Mouse (Mus musculus) heart, postnatal 10 days (tissue): ENCODE data around the gene Sltm. TPM values are rescaled to one million over a fixed set of nuclear protein-coding genes. Genes with fewer than 3 reads are reported as not detected.
"Not testable (repeated sequence)": the region's sequence is repeated elsewhere in the genome, so short reads cannot be mapped to it uniquely, and the experiment has no call there.

Experiments
- DNase-seq, 2 experiments: peaks; one replicate each; pipeline ENCODE4 v3.0.0; 2021
- intact Hi-C: fragments of 180-260 bp; cut with DNase I; formaldehyde crosslinking; loops from one replicate; pipeline ENCODE4 v1.15.1; 2025
- total RNA-seq, 2 experiments: library from RNA; stranded (reverse); gene quantifications; 2 replicates each; pipeline ENCODE4 v1.2.3; 2021

The Sltm gene
- total RNA-seq, 2 experiments from 2014 or later, result 30.7 to 30.8 TPM

- intact Hi-C loops, DNase-seq: not testable (repeated sequence)
These were observed 4.0 kb downstream of the Sltm start for GRCm38 (mm10) chr9:70546576-70546975.

GRCm38 (mm10) chr9:70548304-70548703 is 5.8 kb downstream of the Sltm start:
- intact Hi-C loops, result no loop called here
- DNase-seq, result no peak

- intact Hi-C loops, result no loop called here
- DNase-seq, result peak in 1 of 2 experiments; percentile 12
These were observed 9.0 kb downstream of the Sltm start for GRCm38 (mm10) chr9:70551524-70551923.

- DNase-seq, intact Hi-C loops: not testable (repeated sequence)
These were observed 9.7 kb downstream of the Sltm start for GRCm38 (mm10) chr9:70552233-70552632.

- DNase-seq, result no peak
- intact Hi-C loops, result no loop called here
These were observed 12.9 kb downstream of the Sltm start for GRCm38 (mm10) chr9:70555431-70555830.

- intact Hi-C loops, result no loop called here
- no peak for DNase-seq
These were observed 14.2 kb downstream of the Sltm start for GRCm38 (mm10) chr9:70556796-70557195.

GRCm38 (mm10) chr9:70562825-70563224 is 20.3 kb downstream of the Sltm start:
- DNase-seq, result no peak
- intact Hi-C loops, result no loop called here

- intact Hi-C loops, result loop anchor here (5.0 kb wide), 1 partner anchor 150 kb away; no protein-coding TSS in a partner anchor
- no peak for DNase-seq
These were observed 25.1 kb downstream of the Sltm start for GRCm38 (mm10) chr9:70567651-70568050.

GRCm38 (mm10) chr9:70570351-70570750 is 27.8 kb downstream of the Sltm start:
- intact Hi-C loops, result no loop called here
- no peak for DNase-seq

GRCm38 (mm10) chr9:70578123-70578522 is 35.6 kb downstream of the Sltm start:
- intact Hi-C loops, result no loop called here
- DNase-seq, result no peak

- no peak for DNase-seq
- intact Hi-C loops, result no loop called here
These were observed 38.4 kb downstream of the Sltm start for GRCm38 (mm10) chr9:70580956-70581355.

GRCm38 (mm10) chr9:70584641-70585040 is 42.1 kb downstream of the Sltm start:
- DNase-seq, result no peak
- intact Hi-C loops, result no loop called here

- intact Hi-C loops, result no loop called here
- DNase-seq, result no peak
These were observed 42.6 kb downstream of the Sltm start for GRCm38 (mm10) chr9:70585172-70585571.

- intact Hi-C loops, result no loop called here
- DNase-seq, result no peak
These were observed 44.6 kb downstream of the Sltm start for GRCm38 (mm10) chr9:70587171-70587570.

- intact Hi-C loops, result no loop called here
- no peak for DNase-seq
These were observed 48.2 kb downstream of the Sltm start for GRCm38 (mm10) chr9:70590775-70591174.

GRCm38 (mm10) chr9:70591486-70591885 is 48.9 kb downstream of the Sltm start:
- intact Hi-C loops, result no loop called here
- DNase-seq, result no peak

- DNase-seq, result no peak
- intact Hi-C loops, result no loop called here
These were observed 55.7 kb downstream of the Sltm start for GRCm38 (mm10) chr9:70598271-70598670.

- peak in 1 of 2 experiments; percentile 21 for DNase-seq
- intact Hi-C loops, result no loop called here
These were observed 59.8 kb downstream of the Sltm start for GRCm38 (mm10) chr9:70602186-70602845.

- DNase-seq, result peak in 1 of 2 experiments; percentile 26
- intact Hi-C loops, result no loop called here
These were observed 68.6 kb downstream of the Sltm start for GRCm38 (mm10) chr9:70611026-70611673.

GRCm38 (mm10) chr9:70629711-70630110 is 87.2 kb downstream of the Sltm start:
- DNase-seq, result no peak
- intact Hi-C loops, result no loop called here

GRCm38 (mm10) chr9:70631665-70632064 is 89.1 kb downstream of the Sltm start:
- intact Hi-C loops, result no loop called here
- DNase-seq, result no peak

- intact Hi-C loops, result no loop called here
- no peak for DNase-seq
These were observed 94.2 kb downstream of the Sltm start for GRCm38 (mm10) chr9:70636748-70637147.
